Mouse (Mus musculus): ENCODE data around the gene Camsap3. TPM values are rescaled to one million over a fixed set of nuclear protein-coding genes. Genes with fewer than 3 reads are reported as not detected.
A peak's percentile ranks its signal among the peaks of the same experiment; 100 is the strongest.

Camsap3 gene
- polyA plus RNA-seq, 1 experiment from 2014 or later, result 25.9 TPM

DNA sequence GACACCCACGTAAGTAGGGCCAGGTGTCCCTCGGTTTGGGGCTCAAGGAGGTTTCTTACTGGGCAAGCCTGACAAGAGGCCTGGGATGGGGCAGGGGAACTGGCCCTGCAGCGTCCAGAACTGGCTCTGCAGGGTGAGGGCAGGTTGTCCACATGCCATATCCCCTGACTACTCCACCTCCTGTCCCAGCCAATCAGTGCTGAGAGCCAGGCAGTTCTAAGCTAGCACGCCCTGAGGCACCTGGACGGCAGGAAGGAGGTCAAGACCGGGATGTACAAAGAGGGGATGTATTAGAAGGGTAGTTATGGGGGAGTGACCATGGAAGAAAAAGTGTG, 22.7 kb downstream of the Camsap3 start:
- H3K27me3 ChIP-seq (replicated peaks; ENCODE audit: control insufficient read depth, insufficient read depth, low read length), result no peaks in the 10 kb centered on the region

DNA sequence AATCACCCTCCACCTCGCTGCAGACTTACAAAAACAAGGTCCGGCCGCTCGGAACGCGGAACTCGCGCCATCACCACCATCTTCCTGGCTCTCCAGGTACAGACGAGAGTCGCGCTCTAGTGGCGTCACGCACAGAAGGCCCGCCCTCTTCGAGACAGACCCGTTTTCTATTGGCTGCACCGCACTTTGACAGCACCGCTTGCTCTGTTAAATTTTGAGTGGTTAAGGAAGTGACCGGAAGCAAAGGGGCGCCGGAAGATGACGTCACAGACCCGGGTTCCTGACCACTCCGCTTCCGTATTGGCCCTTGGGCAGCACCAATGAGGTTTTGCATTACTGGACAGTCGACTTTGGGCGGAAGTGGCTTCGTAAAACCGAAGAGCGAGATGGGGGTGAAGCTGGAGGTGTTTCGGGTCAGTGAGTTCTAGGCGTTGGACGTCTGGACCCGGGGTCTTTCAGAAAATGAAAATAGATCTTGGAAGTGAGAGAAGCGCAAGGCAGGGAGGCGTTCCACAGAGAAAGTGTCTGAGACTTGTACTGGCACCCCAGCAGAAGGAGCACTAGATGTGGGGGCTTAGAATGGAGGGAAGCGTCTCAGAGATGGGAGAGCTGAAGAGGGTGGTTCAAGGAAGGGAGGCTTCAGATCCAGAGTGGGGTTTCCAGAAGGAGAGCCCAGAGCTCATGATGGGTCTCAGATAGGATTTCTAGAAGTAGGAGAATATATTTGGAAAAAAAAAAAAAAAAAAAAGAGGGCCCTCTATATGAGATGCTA, 34.3 kb downstream of the Camsap3 start, which contains the start of the genes Xab2 and Pet100:
Gene Xab2, minus strand, starts transcription at position 118 of the 772 bp plus-strand sequence.
Gene Pet100, plus strand, starts transcription at position 350 of the 772 bp plus-strand sequence.
- Histone ChIP-seq H3K27ac (ENCODE audit: low read depth, low read length) (no peak within 1 kb of the TSS), H3K4me2 (ENCODE audit: low read length) (peak within 1 kb of the TSS; percentile 73), H3K36me3 (ENCODE audit: control insufficient read depth, insufficient read depth, low read length) (peaks cover 23% of the 10 kb centered on the region), H3K4me3 (ENCODE audit: low read depth, low read length) (peak within 1 kb of the TSS; percentile 79), H3K9me3 (replicated peaks; ENCODE audit: control insufficient read depth, low read length) (no peaks in the 10 kb centered on the region), H3K4me1 (ENCODE audit: control insufficient read depth, insufficient read depth, low read length) (peaks cover 9% of the 10 kb centered on the region; the same call in 1 of the 2 replicates), H3K27me3 (replicated peaks; ENCODE audit: control insufficient read depth, insufficient read depth, low read length) (no peaks in the 10 kb centered on the region), H3K9ac (ENCODE audit: low read length) (peak within 1 kb of the TSS; percentile 76)
- peak; percentile 100 for DNase-seq (ENCODE audit: low spot score)
- WGBS, result under 1% methylated on average over 37 of the region's 37 CpGs
- ATAC-seq, result peak; percentile 98

More for the DNA sequence above, 22.7 kb downstream of the Camsap3 start:
- H3K27ac ChIP-seq (ENCODE audit: low read depth, low read length), result no peak overlapping the region
- peaks cover 92% of the 10 kb centered on the region for H3K36me3 ChIP-seq (ENCODE audit: control insufficient read depth, insufficient read depth, low read length)
- 85% methylated on average over 6 of the region's 6 CpGs for WGBS
- ATAC-seq (no peak), DNase-seq (ENCODE audit: low spot score) (no peak)
- no peak overlapping the region for H3K4me3 ChIP-seq (ENCODE audit: low read depth, low read length)
- no peak overlapping the region for H3K4me2 ChIP-seq (ENCODE audit: low read length)
- no peaks in the 10 kb centered on the region for H3K9me3 ChIP-seq (replicated peaks; ENCODE audit: control insufficient read depth, low read length)
- no peak overlapping the region for H3K9ac ChIP-seq (ENCODE audit: low read length)
- H3K4me1 ChIP-seq (ENCODE audit: control insufficient read depth, insufficient read depth, low read length), result no peaks in the 10 kb centered on the region

DNA sequence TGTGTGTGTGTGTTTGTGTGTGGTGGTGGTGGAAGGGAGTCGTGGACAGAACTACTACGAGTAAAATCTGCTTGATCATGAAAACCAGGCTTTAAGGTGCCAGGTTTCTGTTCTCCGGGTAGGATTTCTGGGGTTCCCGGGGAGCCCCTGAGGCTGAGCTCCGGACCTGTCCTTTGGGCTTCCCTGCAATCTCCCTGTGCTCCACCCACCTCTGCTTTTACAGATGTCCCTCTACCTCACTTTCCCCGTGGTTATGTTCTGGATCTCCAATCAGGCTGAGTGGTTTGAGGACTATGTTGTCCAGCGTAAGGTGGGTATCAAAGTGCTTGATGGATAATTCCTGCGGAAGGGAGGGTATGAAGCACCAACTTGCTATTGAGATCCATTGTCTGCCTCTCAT, 35.0 kb downstream of the Camsap3 start:
- no peak overlapping the region for H3K27ac ChIP-seq (ENCODE audit: low read depth, low read length)
- H3K27me3 ChIP-seq (replicated peaks; ENCODE audit: control insufficient read depth, insufficient read depth, low read length), result no peaks in the 10 kb centered on the region
- no peaks in the 10 kb centered on the region for H3K9me3 ChIP-seq (replicated peaks; ENCODE audit: control insufficient read depth, low read length)
- peaks cover 9% of the 10 kb centered on the region; the same call in 1 of the 2 replicates for H3K4me1 ChIP-seq (ENCODE audit: control insufficient read depth, insufficient read depth, low read length)
- DNase-seq (ENCODE audit: low spot score) (no peak), ATAC-seq (no peak)
- H3K4me2 ChIP-seq (ENCODE audit: low read length), result peak overlapping the region; percentile 71
- peak overlapping the region; percentile 79; the same call in 1 of the 2 replicates for H3K4me3 ChIP-seq (ENCODE audit: low read depth, low read length)
- H3K9ac ChIP-seq (ENCODE audit: low read length), result peak overlapping the region; percentile 76
- 67% methylated on average over 8 of the region's 8 CpGs for WGBS
- H3K36me3 ChIP-seq (ENCODE audit: control insufficient read depth, insufficient read depth, low read length), result peaks cover 17% of the 10 kb centered on the region

DNA sequence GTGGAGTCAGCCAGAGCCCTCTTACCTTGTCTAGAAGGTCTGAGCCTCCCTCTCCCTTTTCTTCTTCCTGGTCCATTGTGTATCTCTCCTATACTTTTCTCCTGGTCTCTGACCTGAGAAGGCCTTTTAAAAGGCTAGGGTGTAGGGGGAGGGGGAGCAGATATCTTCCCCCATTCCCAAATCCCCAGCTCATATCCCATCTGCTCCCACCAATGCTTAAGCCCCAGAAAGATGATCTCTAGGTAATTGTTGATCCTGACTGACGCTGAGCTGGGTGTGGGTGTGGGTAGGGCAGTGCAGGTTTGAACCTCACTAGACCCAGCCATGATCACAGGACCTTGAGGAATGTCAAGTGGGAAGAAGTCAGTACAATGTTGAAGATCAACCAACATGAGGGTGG, 38.4 kb downstream of the Camsap3 start, which contains the start of gene Pcp2:
Gene Pcp2, minus strand, starts transcription at position 101 of the 400 bp plus-strand sequence.
- Histone ChIP-seq H3K9me3 (replicated peaks; ENCODE audit: control insufficient read depth, low read length) (no peaks in the 10 kb centered on the region), H3K27ac (ENCODE audit: low read depth, low read length) (no peak within 1 kb of the TSS), H3K36me3 (ENCODE audit: control insufficient read depth, insufficient read depth, low read length) (no peaks in the 10 kb centered on the region), H3K27me3 (replicated peaks; ENCODE audit: control insufficient read depth, insufficient read depth, low read length) (no peaks in the 10 kb centered on the region), H3K4me2 (ENCODE audit: low read length) (no peak within 1 kb of the TSS), H3K4me3 (ENCODE audit: low read depth, low read length) (no peak within 1 kb of the TSS), H3K9ac (ENCODE audit: low read length) (no peak within 1 kb of the TSS), H3K4me1 (ENCODE audit: control insufficient read depth, insufficient read depth, low read length) (peaks cover 5% of the 10 kb centered on the region; the same call in 1 of the 2 replicates)
- WGBS, result 67% methylated on average over 1 of the region's 1 CpGs
- ATAC-seq (no peak), DNase-seq (ENCODE audit: low spot score) (no peak)

DNA sequence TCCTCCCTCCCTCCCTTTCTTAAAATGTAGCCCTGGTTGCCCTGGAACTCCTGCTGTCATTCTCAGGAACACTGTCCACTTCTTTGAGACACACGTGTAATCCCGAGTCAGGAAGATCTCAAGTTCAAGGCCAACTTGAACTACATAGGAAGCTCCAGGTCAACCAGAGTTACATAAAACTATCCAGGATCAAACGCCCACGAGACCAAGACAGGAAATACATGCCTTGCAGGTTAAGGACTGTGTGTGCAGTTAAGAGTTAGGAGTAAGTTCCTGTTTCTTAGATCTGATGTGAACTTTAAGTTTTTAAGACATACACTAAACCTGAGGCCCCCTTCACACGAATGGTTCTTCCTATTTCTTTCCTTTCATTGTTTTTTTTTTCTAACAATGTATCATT, 39.9 kb downstream of the Camsap3 start:
- ATAC-seq (no peak), DNase-seq (ENCODE audit: low spot score) (no peak)
- Histone ChIP-seq H3K4me3 (ENCODE audit: low read depth, low read length) (no peak overlapping the region), H3K4me2 (ENCODE audit: low read length) (no peak overlapping the region), H3K4me1 (ENCODE audit: control insufficient read depth, insufficient read depth, low read length) (peaks cover 6% of the 10 kb centered on the region; the same call in 1 of the 2 replicates), H3K36me3 (ENCODE audit: control insufficient read depth, insufficient read depth, low read length) (no peaks in the 10 kb centered on the region), H3K9ac (ENCODE audit: low read length) (no peak overlapping the region), H3K27me3 (replicated peaks; ENCODE audit: control insufficient read depth, insufficient read depth, low read length) (no peaks in the 10 kb centered on the region), H3K9me3 (replicated peaks; ENCODE audit: control insufficient read depth, low read length) (no peaks in the 10 kb centered on the region), H3K27ac (ENCODE audit: low read depth, low read length) (no peak overlapping the region)
- WGBS, result 61% methylated on average over 5 of the region's 5 CpGs

DNA sequence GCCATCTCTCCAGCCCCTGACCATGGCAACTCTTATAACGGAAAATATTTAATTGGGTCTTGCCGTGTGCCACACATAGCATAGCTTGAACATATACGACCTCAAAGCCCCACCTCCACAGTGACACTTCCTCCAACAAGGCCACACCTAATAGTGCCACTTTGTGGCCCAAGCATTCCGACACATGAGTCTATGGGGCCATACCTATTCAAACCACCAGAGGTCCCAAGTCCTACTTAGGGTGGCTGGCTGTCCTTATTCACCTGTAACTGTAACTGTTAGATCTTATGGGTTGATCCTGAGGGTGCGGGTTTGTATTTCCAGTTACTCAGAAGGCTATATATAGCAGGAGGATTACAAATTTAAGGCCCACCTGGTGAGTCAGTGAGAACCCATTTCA, 40.9 kb downstream of the Camsap3 start:
- Histone ChIP-seq H3K9me3 (replicated peaks; ENCODE audit: control insufficient read depth, low read length) (no peaks in the 10 kb centered on the region), H3K4me1 (ENCODE audit: control insufficient read depth, insufficient read depth, low read length) (peaks cover 3% of the 10 kb centered on the region; the same call in 1 of the 2 replicates), H3K27me3 (replicated peaks; ENCODE audit: control insufficient read depth, insufficient read depth, low read length) (no peaks in the 10 kb centered on the region), H3K4me3 (ENCODE audit: low read depth, low read length) (no peak overlapping the region), H3K4me2 (ENCODE audit: low read length) (no peak overlapping the region), H3K9ac (ENCODE audit: low read length) (no peak overlapping the region), H3K36me3 (ENCODE audit: control insufficient read depth, insufficient read depth, low read length) (no peaks in the 10 kb centered on the region), H3K27ac (ENCODE audit: low read depth, low read length) (no peak overlapping the region)
- ATAC-seq (no peak), DNase-seq (ENCODE audit: low spot score) (no peak)
- WGBS, result 32% methylated on average over 5 of the region's 5 CpGs

DNA sequence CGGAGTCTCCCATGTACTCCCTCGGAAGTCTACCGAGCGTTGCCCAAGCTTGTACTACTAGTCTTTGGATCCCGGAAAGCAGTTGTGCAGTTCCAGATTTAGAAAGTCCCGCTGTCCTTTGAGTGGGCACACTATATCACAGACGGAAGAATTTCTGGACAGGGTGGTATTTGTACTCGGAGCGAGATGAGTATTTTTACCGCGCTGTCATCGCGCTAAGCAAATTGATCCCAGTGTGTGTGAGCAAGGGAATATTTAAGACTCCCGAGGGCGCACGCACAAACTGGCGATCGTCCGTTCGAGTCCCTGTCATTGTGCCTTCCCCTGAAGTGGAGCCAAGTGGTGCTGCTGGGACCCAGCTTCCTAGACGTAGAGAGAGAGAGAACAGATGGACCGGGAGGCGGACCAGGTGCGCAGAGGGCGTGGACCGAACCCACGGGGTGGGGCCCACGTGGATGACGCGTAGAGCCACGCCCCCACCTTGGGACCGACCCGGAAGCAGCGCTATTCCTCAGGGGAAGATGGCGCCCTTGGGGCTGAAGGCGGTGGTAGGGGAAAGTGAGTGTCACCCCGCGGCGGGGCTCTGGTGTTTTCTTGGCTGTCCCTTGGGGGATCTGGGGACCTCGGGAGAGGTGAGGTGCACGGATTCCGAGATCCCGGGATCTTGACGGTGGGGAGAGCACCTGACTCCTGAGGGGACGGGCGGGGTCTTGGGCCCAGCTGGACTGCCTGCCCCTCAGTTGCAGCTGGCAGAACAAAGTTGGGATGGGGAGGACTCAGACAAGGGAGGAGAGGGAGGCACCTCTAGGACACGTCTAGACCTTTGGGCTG, 43.8 kb downstream of the Camsap3 start, which contains the start of gene Stxbp2:
Gene Stxbp2, plus strand, starts transcription at position 309 of the 831 bp plus-strand sequence.
- H3K36me3 ChIP-seq (ENCODE audit: control insufficient read depth, insufficient read depth, low read length), result 0 out of 2 replicates have a peak, but pooled peaks cover 5% of the 10 kb centered on the region
- ATAC-seq (peak; percentile 89), DNase-seq (ENCODE audit: low spot score) (peak; percentile 75)
- no peaks in the 10 kb centered on the region for H3K9me3 ChIP-seq (replicated peaks; ENCODE audit: control insufficient read depth, low read length)
- H3K9ac ChIP-seq (ENCODE audit: low read length), result peak within 1 kb of the TSS; percentile 56
- H3K4me1 ChIP-seq (ENCODE audit: control insufficient read depth, insufficient read depth, low read length), result peaks cover 3% of the 10 kb centered on the region; the same call in 1 of the 2 replicates
- H3K27me3 ChIP-seq (replicated peaks; ENCODE audit: control insufficient read depth, insufficient read depth, low read length), result no peaks in the 10 kb centered on the region
- H3K4me2 ChIP-seq (ENCODE audit: low read length), result peak within 1 kb of the TSS; percentile 68
- H3K27ac ChIP-seq (ENCODE audit: low read depth, low read length), result no peak within 1 kb of the TSS
- peak within 1 kb of the TSS; percentile 44 for H3K4me3 ChIP-seq (ENCODE audit: low read depth, low read length)
- 5% methylated on average over 47 of the region's 47 CpGs for WGBS

DNA sequence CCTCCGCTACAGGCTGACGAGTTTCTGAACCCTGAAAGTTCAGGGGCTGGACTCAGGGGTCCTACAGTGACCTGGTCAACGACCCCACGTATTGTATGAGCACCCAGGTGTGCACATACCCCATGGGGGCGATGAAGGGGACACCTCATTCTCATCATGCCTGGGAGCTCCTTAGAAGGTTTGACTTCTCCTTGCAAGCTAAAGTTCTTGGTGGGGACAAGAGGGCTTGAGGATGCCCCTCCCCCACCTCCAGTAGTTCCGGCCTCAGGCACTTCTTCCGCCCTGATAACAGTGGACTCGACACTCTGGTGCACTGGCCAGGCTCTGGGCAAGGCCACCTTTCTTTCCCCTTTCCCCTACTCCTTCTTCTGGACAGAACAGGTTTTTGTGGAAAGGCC, 44.4 kb downstream of the Camsap3 start:
- Histone ChIP-seq H3K4me1 (ENCODE audit: control insufficient read depth, insufficient read depth, low read length) (peaks cover 3% of the 10 kb centered on the region; the same call in 1 of the 2 replicates), H3K36me3 (ENCODE audit: control insufficient read depth, insufficient read depth, low read length) (0 out of 2 replicates have a peak, but pooled peaks cover 5% of the 10 kb centered on the region), H3K9ac (ENCODE audit: low read length) (peak overlapping the region; percentile 56), H3K4me2 (ENCODE audit: low read length) (peak overlapping the region; percentile 68), H3K4me3 (ENCODE audit: low read depth, low read length) (peak overlapping the region; percentile 44), H3K27me3 (replicated peaks; ENCODE audit: control insufficient read depth, insufficient read depth, low read length) (no peaks in the 10 kb centered on the region), H3K9me3 (replicated peaks; ENCODE audit: control insufficient read depth, low read length) (no peaks in the 10 kb centered on the region), H3K27ac (ENCODE audit: low read depth, low read length) (no peak overlapping the region)
- WGBS, result 25% methylated on average over 8 of the region's 8 CpGs
- DNase-seq (ENCODE audit: low spot score) (no peak), ATAC-seq (peak; percentile 5; the same call in 1 of the 2 replicates)

All from forebrain, embryonic 14.5 days (tissue).